Comparison of ENCODE assay signal across 24 mouse cellular contexts in the genomic region with DNA sequence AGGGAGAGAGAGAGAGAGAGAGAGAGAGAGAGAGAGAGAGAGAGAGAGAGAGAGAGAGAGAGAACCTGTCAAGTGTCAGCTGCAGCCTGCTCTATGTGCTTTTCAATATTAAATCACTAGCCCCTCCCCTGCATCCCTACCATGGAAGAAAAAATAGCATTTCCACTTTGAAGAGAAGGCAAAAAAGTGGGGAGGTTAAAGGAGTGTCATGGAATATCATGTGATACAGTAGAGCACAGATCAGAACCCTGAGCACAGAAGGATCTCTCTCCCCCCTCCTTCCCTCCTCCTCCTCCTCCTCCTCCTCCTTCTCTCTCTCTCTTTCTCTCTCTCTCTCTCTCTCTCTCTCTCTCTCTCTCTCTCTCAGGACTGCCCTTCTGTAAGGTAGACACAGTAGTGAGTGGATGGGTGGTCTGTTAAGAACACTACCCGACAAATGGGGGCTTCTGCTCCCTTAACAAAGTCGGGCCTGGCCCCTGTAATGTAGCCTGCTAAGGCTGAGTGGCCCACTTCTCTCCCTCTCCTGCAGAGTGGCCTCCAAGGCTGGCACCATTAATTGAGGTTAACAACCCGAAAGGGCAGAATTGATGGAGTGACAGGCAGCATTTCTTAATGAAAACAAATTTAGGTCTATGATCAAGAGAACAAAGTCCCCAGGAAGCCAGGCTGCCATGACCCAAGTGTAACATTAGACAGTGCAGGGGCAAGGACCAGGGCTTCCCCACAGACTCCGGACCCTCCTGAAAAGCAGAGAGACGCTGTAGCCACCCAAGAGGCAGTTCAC.
A peak's percentile ranks its signal among the peaks of the same experiment; 100 is the strongest.
DNase-seq lines count a peak whose midpoint lies in the region; ATAC-seq lines count a peak whose summit lies in the region.
"Had no signal": no experiment of that assay in that cellular context is flagged by ENCODE, and none has a peak within 500 bp of the region (broad histone marks: within the 10 kb centered on the region; RNA-seq: fewer than 3 reads in every experiment).

No protein-coding gene starts in this region.

- H3K4me3 ChIP-seq in kidney, embryonic 15.5 days (replicated peaks): peak overlapping the region; percentile 17
- H3K4me3 ChIP-seq in neural tube, embryonic 11.5 days (ENCODE audit: low read depth, low read length): no peak overlapping the region
- H3K4me3 ChIP-seq in limb, embryonic 10.5 days: peak overlapping the region; percentile 27
- H3K4me3 ChIP-seq: forebrain, embryonic 12.5 days; megakaryocyte, embryonic 14.5 days had no signal

- ATAC-seq in kidney, embryonic 15.5 days (replicated peaks; ENCODE audit: low FRiP score): peak; percentile 87
- ATAC-seq in neural tube, embryonic 11.5 days (ENCODE audit: insufficient read depth, low FRiP score, low TSS enrichment): no peak
- ATAC-seq: Patski had no signal

- no peaks in the 10 kb centered on the region for H3K9me3 ChIP-seq in kidney, embryonic 15.5 days (replicated peaks)
- no peaks in the 10 kb centered on the region for H3K9me3 ChIP-seq in neural tube, embryonic 11.5 days (ENCODE audit: control insufficient read depth, low read length)
- no peaks in the 10 kb centered on the region for H3K9me3 ChIP-seq in limb, embryonic 10.5 days (replicated peaks)
- H3K9me3 ChIP-seq: forebrain, embryonic 12.5 days; megakaryocyte, embryonic 14.5 days had no signal

- no peaks in the 10 kb centered on the region for H3K36me3 ChIP-seq in kidney, embryonic 15.5 days
- H3K36me3 ChIP-seq in neural tube, embryonic 11.5 days (ENCODE audit: control insufficient read depth, insufficient read depth, low read length): no peaks in the 10 kb centered on the region
- no peaks in the 10 kb centered on the region for H3K36me3 ChIP-seq in limb, embryonic 10.5 days
- H3K36me3 ChIP-seq: forebrain, embryonic 12.5 days; G1E had no signal

- H3K4me1 ChIP-seq in kidney, embryonic 15.5 days: peaks cover 40% of the 10 kb centered on the region
- no peaks in the 10 kb centered on the region for H3K4me1 ChIP-seq in neural tube, embryonic 11.5 days (ENCODE audit: control insufficient read depth, insufficient read depth, low read length)
- peaks cover 73% of the 10 kb centered on the region for H3K4me1 ChIP-seq in limb, embryonic 10.5 days
- H3K4me1 ChIP-seq: megakaryocyte, embryonic 14.5 days had no signal

- no peak for DNase-seq in kidney, adult 11 months
- DNase-seq in neural tube, embryonic 11.5 days (ENCODE audit: low spot score): no peak
- DNase-seq in neural tube, embryonic 10.5 days (ENCODE audit: extremely low spot score, low spot score): no peak
- DNase-seq in limb, embryonic 10.5 days (ENCODE audit: low spot score): no peak
- DNase-seq in testis, postnatal 14 days (ENCODE audit: low spot score): no peak
- DNase-seq in urinary bladder, postnatal 4 days (ENCODE audit: low spot score in 2 of 2): no peak
- DNase-seq: adrenal gland, adult 8-10 months; B cell, adult 2 months; cerebellum, adult 18-20 months; cerebellum, postnatal 14 days; gastrocnemius, postnatal 36 days; kidney, adult 8-10 months; layer of hippocampus, postnatal 36 days; lung, embryonic 14.5 days; right cerebral cortex, postnatal 14 days; thymus, postnatal 25 days had no signal

- H3K4me2 ChIP-seq in kidney, embryonic 15.5 days: peak overlapping the region; percentile 33
- H3K4me2 ChIP-seq in neural tube, embryonic 11.5 days (ENCODE audit: low read depth): no peak overlapping the region
- H3K4me2 ChIP-seq: forebrain, embryonic 12.5 days; hindbrain, embryonic 14.5 days; lung, embryonic 14.5 days had no signal

- H3K27ac ChIP-seq in kidney, embryonic 15.5 days: peak overlapping the region; percentile 73
- H3K27ac ChIP-seq in neural tube, embryonic 11.5 days (ENCODE audit: low read depth, low read length): 0 out of 2 replicates have a peak overlapping the region, but pooled peaks have one; percentile 44
- H3K27ac ChIP-seq in limb, embryonic 10.5 days: peak overlapping the region; percentile 77
- H3K27ac ChIP-seq: hindbrain, embryonic 14.5 days; liver, embryonic 14.5 days had no signal

- 0 out of 2 replicates have a peak, but pooled peaks cover 5% of the 10 kb centered on the region for H3K27me3 ChIP-seq in kidney, embryonic 15.5 days
- H3K27me3 ChIP-seq in neural tube, embryonic 11.5 days (ENCODE audit: control insufficient read depth, insufficient read depth, low read length): no peaks in the 10 kb centered on the region
- peaks cover 14% of the 10 kb centered on the region; the same call in 1 of the 2 replicates for H3K27me3 ChIP-seq in limb, embryonic 10.5 days (ENCODE audit: low read depth, poor library complexity, severe bottlenecking)
- H3K27me3 ChIP-seq: CH12.LX, Patski had no signal

- WGBS in kidney, embryonic 15.5 days: 10% methylated on average over 5 of the region's 5 CpGs
- 35% methylated on average over 5 of the region's 5 CpGs for WGBS in neural tube, embryonic 11.5 days
- WGBS in limb, embryonic 10.5 days: 13% methylated on average over 5 of the region's 5 CpGs

- no peak overlapping the region for H3K9ac ChIP-seq in kidney, embryonic 15.5 days
- H3K9ac ChIP-seq in neural tube, embryonic 11.5 days (ENCODE audit: low read length): no peak overlapping the region
- H3K9ac ChIP-seq: forebrain, embryonic 12.5 days; hindbrain, embryonic 14.5 days; liver, embryonic 14.5 days; lung, embryonic 14.5 days had no signal
